Mouse (Mus musculus) E14TG2a.4 (cell line): ENCODE data around the gene Sult1b1.

Source experiments
- CTCF ChIP-seq: conservative IDR thresholded peaks from 2 replicates; pipeline ENCODE4 v1.5.1; 2014; ENCODE audit warnings: low read length
- NANOG ChIP-seq: IDR thresholded peaks from 2 replicates; pipeline ENCODE4 v1.6.1; 2014; ENCODE audit warnings: borderline replicate concordance, low read length, mixed read lengths
- POU5F1 ChIP-seq: IDR thresholded peaks from 2 replicates; pipeline ENCODE4 v1.6.1; 2014; ENCODE audit warnings: low read length, borderline replicate concordance

GRCm38 (mm10) chr5:87505776-87506458, 32.1 kb downstream of the Sult1b1 start:
- no peak for TF ChIP-seq CTCF
- TF ChIP-seq NANOG = no peak
- no peak for TF ChIP-seq POU5F1
